Comparison of ENCODE assay signal across 12 mouse cellular contexts in the genomic region with DNA sequence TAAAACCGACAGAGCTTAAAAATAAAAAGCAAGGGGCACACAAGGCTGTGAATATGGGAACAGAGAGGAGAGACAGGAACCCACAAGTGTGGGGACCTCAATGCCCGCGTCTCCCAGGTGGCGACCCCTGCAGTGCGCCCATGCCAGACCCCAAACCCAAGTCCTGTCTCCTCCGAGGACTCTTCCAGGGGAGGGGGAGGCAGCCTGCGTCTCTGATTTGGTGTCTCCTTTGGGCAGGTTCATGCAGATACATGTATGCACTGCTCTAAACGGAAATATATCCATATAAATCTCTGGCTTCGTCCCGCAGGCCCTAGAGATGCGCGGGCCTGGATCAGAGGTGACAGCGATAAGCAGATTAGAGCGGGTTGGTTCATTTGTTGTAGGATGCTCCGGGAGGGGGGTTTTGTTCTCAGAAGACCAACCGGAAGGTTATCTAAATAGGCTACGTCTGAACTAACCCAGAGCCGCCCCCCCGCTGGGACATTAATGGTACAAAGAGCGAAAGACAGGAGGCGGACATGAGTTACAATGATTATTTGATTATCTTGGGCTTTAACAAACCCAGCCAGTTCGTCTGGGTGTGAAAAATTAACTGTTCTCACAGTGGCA.
DNase-seq lines count a peak whose midpoint lies in the region; ATAC-seq and TF ChIP-seq lines count a peak whose summit lies in the region.
"Had no signal": no experiment of that assay in that cellular context is flagged by ENCODE, and none has a peak within 500 bp of the region (broad histone marks: within the 10 kb centered on the region; RNA-seq: fewer than 3 reads in every experiment).

No protein-coding gene starts in this region.

- 15% methylated on average over 22 of the region's 22 CpGs for WGBS in forebrain, postnatal 0 days
- 1% methylated on average over 22 of the region's 22 CpGs for WGBS in midbrain, embryonic 11.5 days

- peak; percentile 39 for DNase-seq in left cerebral cortex, postnatal 4 days
- DNase-seq in left cerebral cortex, adult 18-20 months (ENCODE audit: low spot score in 2 of 2), result no peak
- DNase-seq in forebrain, postnatal 0 days, result no peak
- DNase-seq in midbrain, embryonic 11.5 days (ENCODE audit: low spot score, missing footprints), result peak; percentile 91
- peak; percentile 50 for DNase-seq in retina, postnatal 7 days (ENCODE audit: low read depth, low spot score)
- no peak for DNase-seq in cerebellum, adult 8-10 months
- DNase-seq: adrenal gland, adult 2 months; cerebellum, adult 9-10 months; kidney, adult 2 months; right cerebral cortex, postnatal 4 days had no signal

- H3K9me3 ChIP-seq in forebrain, postnatal 0 days (ENCODE audit: low read length), result no peaks in the 10 kb centered on the region
- H3K9me3 ChIP-seq in midbrain, embryonic 11.5 days (ENCODE audit: control insufficient read depth, low read length), result no peaks in the 10 kb centered on the region

- TF ChIP-seq CTCF in forebrain, postnatal 0 days (IDR thresholded peaks at IDR 0.05; ENCODE audit: low read depth), result no peak

- 0 out of 2 replicates have a peak overlapping the region, but pooled peaks have one; percentile 6 for H3K4me2 ChIP-seq in forebrain, postnatal 0 days (ENCODE audit: low read depth)
- peak overlapping the region; percentile 29; the same call in 1 of the 2 replicates for H3K4me2 ChIP-seq in midbrain, embryonic 11.5 days

- intact Hi-C loops in left cerebral cortex, postnatal 4 days (cut with DNase I), result no loop called here

- H3K4me3 ChIP-seq in forebrain, postnatal 0 days (ENCODE audit: low read depth, low read length), result no peak overlapping the region
- H3K4me3 ChIP-seq in midbrain, embryonic 11.5 days (ENCODE audit: low read depth, low read length), result no peak overlapping the region
- H3K4me3 ChIP-seq: myocyte had no signal

- no peaks in the 10 kb centered on the region for H3K36me3 ChIP-seq in forebrain, postnatal 0 days (ENCODE audit: insufficient read depth)
- no peaks in the 10 kb centered on the region for H3K36me3 ChIP-seq in midbrain, embryonic 11.5 days (ENCODE audit: control insufficient read depth, insufficient read depth, low read length)

- H3K4me1 ChIP-seq in forebrain, postnatal 0 days (ENCODE audit: insufficient read depth), result peaks cover 5% of the 10 kb centered on the region; the same call in 1 of the 2 replicates
- H3K4me1 ChIP-seq in midbrain, embryonic 11.5 days (ENCODE audit: control insufficient read depth, insufficient read depth, low read length), result peaks cover 32% of the 10 kb centered on the region

- 0 out of 2 replicates have a peak overlapping the region, but pooled peaks have one; percentile 18 for H3K9ac ChIP-seq in forebrain, postnatal 0 days
- H3K9ac ChIP-seq in midbrain, embryonic 11.5 days (ENCODE audit: low read length), result no peak overlapping the region

- ATAC-seq in forebrain, postnatal 0 days, result no peak
- ATAC-seq in midbrain, embryonic 11.5 days (ENCODE audit: low FRiP score), result peak; percentile 21; the same call in 1 of the 2 replicates
- no peak for ATAC-seq in megakaryocyte-erythroid progenitor cell, adult 5-6 weeks (replicated peaks; ENCODE audit: low FRiP score, low TSS enrichment, poor library complexity, severe bottlenecking)

- H3K27me3 ChIP-seq in forebrain, postnatal 0 days (ENCODE audit: insufficient read depth, low read length), result no peaks in the 10 kb centered on the region; the same call in 1 of the 2 replicates
- H3K27me3 ChIP-seq in midbrain, embryonic 11.5 days (ENCODE audit: control insufficient read depth, insufficient read depth, low read length), result peaks cover 75% of the 10 kb centered on the region

- no peak overlapping the region for H3K27ac ChIP-seq in forebrain, postnatal 0 days (ENCODE audit: low read depth, low read length)
- H3K27ac ChIP-seq in midbrain, embryonic 11.5 days (ENCODE audit: low read depth, low read length), result peak overlapping the region; percentile 25; the same call in 1 of the 2 replicates

Comparison
In these comparisons a context has a peak if more than half of its experiments do, and no peak if none do; other contexts are left out.
1. DNase-seq: peak in left cerebral cortex, postnatal 4 days (single experiment), midbrain, embryonic 11.5 days (single experiment) and retina, postnatal 7 days (single experiment); none in left cerebral cortex, adult 18-20 months (0 of 2), forebrain, postnatal 0 days (single experiment) and cerebellum, adult 8-10 months (single experiment).